Mouse (Mus musculus) MEL-GATA-1-ER (cell line): ENCODE results near the gene BC004004.
A peak's percentile ranks its signal among the peaks of the same experiment; 100 is the strongest.
"Not testable (repeated sequence)": the region's sequence is repeated elsewhere in the genome, so short reads cannot be mapped to it uniquely, and the experiment has no call there.

Experiments used
- DNase-seq: peaks from one replicate; pipeline ENCODE4 v3.0.0-alpha.2; 2012; ENCODE audit warnings: low read depth; ENCODE audit errors: extremely low read depth

Gene BC004004

DNA sequence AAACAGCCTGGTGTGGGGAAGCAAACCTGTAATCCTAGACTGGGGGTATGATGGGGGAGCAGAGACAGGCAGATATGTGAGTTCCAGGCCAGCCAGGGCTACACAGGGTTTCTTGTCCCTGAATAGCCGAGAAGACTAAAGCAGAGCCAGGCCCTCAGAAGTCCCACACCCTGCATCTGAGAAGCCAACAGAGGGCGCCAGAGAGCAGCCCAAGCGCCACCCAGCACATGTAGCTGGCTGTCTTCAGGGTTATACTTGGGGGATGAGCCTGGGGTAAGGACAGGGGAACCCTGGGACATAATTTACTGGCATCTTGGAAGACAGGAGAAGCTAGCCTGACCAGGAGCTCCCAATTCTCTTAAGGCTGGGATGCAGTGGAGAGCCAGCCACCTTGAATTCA is 9.1 kb upstream of the BC004004 start:
- DNase-seq: no peak

DNA sequence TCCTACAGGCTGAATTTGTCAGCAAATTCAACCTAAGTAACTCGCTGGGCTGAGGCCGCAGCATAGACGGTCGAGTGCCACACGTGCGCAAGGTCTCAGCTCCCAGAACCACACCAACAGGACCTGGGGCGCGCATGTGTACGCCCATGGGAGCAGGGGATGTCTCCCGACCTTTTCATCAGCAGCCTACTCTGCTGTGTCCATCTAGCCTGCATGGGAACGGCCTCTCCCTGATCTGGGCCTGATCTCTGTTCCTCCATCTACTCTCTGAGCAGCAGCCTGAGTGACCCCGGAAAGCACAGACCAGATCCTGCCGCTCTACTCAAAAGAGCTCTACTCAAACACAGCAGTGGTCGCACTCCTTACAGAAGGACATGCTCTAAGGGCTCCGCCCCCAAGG is 8.1 kb upstream of the BC004004 start:
- DNase-seq: no peak

DNA sequence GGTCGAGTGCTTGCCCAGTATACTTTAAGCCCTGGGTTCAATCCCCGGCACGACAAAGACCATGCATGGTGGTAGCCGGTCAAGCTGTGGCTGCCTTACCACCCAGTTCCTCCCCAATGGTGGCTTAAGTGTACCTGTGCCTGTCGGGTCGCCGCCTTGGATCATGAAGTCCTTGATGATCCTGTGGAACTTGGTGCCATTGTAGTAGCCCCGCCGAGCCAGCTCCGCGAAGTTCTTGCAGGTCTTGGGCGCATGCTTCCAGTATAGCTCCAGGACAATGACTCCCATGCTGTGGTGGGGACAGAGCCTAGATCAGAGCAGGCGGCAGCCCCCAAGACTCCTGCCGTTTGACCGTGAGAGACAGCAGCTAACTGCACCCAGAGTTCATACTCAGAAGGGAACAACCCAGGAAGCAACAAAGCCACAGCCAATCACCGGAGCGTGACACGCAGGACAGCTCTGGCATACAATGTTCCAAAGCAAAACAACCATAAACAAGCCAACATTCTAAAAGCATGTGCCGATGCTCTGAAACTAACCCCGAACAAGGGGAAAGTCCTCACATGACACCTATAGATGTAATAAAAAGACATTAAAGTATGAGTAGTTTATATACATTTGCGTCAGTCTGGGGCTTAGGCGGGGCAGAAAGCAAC is 6.9 kb upstream of the BC004004 start:
- DNase-seq: no peak

DNA sequence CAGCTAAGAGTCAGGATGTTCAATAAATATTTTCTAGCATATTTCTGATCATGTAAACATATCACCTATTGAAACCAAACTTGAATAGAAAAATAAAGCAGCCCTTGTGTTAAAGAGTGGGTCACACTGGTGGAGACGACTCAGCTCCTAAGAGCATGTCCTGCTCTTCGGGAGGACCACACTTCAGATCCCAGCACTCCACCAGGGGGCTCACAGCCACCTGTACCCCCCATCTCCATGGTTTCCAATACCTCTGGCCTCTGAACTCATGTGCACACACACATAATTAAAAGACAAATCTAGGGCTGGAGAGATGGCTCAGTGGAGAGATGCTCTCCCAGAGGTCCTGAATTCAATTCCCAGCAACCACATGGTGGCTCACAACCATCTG is 6.3 kb upstream of the BC004004 start:
- no peak for DNase-seq

DNA sequence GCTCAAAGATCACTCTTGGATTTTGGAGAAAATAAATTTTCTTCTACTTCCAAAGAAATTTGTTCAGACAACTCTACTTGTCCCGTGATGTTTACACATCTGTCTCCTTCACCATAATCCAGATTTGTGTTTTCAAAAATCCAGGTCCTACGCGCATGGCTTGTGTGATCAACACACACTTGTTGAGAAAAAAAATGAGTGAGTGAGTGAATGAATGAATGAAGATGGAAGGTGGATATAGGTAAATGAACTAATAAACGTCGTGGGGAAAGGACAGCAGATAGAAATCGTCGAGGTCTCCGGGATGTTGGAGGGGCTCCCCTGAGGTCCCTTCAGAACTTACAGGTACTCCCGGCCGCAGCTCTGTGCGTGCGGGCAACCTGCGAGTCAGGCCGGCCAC is 5.2 kb upstream of the BC004004 start:
- DNase-seq: no peak

DNA sequence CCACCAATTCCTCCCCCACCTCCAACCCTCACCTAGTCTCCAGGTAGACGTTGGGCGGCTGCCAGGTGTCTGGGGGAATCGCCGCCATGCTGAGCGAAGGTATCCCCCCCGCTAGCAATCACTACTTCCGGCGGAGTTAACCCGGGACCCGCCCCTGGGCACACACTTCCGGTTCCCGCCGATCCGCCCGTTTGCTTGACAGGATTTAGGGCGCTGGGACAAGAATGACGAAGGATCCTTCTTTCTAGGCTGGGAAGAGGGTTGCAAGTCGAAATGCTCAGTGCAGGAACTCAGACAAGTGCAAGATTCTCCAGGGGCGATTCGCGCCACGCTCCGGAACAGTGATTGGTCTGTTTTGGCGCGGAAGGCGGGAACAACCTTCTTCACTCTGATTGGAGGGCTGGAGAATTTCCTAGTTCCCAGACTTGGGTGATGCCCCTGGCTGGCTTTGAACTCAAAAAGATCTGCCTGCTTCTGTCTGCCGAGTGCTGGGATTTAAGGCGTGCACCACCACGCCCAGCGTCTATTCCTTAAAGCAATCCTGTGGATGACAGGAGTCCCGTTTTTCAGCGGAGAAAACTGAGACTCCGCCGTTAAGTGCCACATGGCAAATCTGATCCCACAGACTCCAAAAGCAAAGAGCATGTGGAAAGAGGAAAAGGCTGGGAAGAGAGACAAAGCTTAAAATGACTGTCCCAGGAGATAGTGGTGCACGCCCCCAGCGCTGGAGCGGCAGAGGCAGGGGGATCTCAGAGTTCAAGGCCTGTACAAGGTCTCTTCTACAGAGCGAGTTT is 4.6 kb upstream of the BC004004 start, which contains the start of gene Ppil1:
Gene Ppil1, minus strand, starts transcription at position 347 of the 794 bp plus-strand sequence.
- DNase-seq: peak; percentile 80

DNA sequence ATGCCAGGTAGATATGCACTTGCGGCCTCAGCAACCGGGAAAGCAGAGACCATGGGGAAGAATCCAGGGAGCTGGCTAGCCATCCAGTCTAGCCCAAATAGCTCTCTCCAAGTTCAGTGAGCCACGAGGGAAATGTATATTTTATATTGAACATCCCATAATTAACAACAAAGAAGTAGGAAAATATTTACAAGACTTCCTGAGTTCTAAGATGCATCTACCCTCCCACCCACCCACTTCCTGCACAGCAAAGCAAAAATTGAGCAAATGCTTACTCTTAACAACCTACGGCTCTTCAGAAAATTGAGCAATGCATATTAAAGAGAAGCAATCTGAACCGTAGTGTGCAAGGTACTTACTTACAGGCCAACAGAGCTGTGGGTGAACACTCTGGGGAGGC is 3.8 kb upstream of the BC004004 start:
- no peak for DNase-seq

DNA sequence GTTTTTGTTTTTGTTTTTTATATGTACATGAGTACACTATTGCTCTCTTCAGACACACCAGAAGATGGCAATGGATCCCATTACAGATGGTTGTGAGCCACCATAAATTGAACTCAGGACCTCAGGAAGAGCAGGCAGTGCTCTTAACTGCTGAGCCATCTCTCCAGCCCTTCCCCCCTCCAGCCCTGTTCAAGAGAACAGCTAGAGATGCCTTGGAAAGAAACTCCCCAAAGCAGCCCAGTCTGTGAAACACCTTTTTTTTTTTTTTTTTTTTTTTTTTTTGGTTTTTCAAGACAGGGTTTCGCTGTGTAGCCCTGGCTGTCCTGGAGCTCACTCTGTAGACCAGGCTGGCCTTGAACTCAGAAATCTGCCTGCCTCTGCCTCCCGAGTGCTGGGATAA is 1.5 kb upstream of the BC004004 start:
- not testable (repeated sequence) for DNase-seq

DNA sequence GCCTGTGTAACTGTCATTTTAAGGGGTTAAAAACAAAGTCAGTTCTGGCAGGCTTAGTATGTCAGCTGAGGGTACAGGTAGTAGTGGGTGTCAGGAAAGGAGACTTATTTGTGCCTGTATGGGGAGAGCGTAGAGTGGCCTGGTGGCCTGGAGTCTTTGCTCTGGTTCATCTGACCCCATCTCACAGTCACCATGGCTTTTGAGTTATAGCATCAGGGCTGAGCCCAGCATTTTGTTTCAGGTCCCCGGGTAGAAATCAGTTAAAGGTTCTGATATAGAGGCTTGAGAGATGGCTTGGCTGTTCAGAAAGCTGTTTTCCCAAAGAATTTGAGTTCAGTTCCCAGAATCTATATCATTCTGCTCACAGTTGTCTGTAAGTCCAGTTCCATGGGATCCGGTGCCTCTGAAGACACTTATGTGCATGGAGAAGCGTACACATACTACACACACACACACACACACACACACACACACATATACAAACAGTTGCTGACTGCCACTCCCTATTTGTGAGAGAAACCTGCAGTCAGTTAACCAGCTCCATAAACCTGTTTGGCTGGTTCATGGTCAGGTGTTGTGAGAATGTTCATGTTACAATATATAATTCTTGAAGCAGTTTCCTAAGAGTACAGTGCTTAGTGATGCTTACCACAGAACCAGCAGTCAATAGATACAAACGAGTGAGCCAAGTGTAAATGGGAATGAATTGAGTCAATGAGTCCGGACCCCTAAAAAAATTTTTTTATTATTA is 482 bp upstream of the BC004004 start:
- DNase-seq: no peak

DNA sequence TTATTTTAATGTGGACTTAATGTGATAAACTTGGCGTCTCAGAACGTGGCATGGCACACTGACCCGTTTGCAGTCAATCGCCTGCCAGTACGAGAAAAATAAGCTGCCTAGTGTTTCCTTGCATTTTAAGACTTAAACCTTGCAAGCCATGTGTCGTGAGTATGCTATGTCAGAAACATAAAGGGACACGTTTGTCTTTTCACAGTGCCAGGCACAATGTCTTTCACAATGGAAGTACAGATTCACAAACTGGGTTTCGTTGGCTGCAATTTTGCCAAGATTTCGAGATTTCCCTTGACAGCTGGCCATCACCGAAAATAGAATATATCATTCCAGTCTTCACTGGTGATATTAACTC is 740 bp downstream of the BC004004 start:
- DNase-seq: no peak

DNA sequence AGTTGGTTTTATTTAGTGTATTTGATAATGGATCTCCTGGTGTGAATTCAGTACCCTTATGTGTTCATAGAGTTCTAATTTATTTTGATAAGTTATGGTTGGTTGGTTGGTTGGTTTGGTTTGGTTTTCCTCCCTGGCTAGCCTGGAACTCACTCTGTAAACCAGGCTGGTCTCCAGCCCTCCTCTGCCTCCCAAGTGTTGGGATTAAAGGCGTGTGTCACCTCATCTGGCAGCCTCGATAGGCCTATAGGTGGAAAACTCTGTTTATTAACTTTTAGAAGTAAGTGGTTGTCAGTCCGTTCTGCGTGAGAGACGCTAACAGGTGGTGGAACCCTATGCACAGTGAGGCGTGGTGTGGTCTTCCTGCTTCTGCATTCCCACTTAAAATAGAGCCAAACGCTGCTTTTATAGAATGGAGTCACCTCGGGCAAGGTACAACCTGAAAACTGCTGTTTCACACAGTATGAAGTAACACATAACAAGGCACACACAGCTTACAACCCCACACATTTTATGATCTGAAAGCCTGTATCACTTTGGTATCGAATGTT is 1.6 kb downstream of the BC004004 start:
- DNase-seq: no peak

DNA sequence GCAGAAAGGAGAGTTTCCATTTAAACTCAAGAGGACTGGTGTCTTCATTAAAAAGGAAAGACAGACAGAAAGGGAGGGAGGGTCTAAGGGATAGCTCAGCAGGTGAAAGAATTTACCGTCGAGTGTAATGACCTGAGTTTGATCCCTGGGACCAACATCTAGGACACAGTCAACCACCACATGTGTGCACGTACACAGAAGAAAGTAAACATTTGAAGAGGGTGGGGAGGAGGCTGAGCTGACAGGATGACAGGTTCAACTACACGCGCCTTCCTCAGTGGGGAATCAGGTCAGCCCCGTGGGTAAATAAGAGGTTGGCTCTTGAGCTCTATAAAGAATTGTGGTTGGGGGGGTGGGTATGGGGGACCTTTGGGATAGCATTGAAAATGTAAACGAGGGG is 4.6 kb downstream of the BC004004 start:
- no peak for DNase-seq

DNA sequence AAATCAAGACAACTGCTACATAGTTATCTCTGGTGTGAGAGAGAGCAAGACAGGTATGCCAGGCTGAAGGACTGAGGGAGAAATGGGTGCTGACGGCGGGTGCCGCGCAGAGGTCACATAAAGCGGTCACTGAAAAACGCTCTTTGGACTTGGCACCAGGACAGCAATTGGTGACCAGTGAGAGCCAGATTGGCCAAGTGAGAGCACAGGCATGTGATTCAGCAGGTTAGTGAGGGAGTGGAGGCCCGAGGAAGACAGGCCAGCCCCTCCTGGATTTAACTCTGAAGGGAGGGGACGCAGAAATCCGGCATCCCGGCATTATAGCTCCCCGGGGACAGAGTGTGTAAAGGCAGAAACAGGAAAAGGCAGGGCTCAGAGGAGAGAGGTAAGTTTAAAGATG is 5.3 kb downstream of the BC004004 start:
- DNase-seq: no peak

DNA sequence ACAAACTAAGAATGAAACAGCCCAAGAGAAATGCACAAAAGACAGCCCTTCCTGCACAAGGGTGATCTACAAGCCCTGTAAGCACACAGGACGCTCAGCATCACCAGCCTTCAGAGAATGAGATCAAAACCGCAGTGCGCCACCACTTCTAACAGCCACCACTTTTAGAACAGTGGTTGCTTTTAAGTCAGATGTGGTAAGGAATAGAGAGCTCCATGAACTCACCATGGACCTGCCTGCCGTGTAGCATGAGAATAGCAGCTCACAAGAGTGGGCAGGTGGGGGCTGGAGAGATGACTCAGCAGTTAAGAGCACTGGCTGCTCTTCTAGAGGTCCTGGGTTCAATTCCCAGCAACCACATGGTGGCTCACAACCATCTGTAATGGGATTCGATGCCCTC is 11.8 kb downstream of the BC004004 start:
- DNase-seq: no peak

DNA sequence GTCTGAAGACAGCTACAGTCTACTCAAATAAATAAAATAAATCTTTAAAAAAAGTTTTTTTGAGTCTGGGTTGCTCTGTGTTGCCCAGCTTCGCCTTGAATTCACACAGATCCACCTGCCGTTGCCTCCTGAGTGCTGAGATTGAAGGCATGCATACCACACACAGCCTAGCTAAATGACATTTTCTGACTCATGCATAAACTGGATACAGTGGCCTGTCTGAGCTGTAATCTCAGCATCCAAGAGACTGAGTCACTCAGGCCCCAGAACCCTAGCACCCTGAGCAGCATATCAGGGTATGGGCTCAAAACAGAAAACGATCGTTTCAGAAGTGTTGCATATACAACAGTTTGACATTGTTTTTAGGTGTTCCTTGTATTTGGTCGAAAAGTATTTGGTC is 13.0 kb downstream of the BC004004 start:
- DNase-seq: no peak

DNA sequence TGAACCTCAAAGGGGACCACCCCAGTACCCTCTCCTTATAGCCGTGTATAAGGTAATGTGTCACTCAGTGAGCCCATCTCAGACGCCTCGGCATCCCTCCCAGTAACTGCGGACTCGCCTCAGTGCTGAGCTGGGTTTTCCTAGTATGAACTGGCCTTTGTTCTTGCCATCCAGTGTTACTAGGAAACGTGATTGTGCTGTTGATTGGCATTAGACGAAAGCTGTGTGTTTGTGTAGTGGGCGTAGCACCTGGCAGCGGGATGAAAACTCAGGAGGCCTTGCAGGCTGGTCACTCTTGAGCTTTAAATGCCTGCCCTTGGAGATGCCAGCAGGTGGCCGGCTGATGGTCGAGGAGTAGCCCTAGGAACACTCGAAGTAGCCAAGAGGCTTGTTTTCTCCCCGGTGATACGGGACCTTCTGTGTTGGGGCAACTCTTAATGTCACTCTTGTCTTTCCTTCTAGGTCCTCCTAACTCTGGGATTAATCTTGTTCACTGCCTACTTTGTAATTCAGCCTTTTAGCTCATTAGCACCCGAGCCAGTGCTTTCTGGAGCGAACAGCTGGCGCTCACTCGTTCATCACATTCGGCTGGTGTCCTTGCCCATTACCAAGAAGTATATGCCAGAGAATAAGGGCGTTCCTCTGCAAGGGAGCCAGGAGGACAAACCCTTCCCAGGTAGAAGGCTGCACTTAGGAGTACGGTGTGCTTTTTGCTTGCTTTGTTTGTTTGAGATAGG is 13.8 kb downstream of the BC004004 start:
- DNase-seq: no peak

DNA sequence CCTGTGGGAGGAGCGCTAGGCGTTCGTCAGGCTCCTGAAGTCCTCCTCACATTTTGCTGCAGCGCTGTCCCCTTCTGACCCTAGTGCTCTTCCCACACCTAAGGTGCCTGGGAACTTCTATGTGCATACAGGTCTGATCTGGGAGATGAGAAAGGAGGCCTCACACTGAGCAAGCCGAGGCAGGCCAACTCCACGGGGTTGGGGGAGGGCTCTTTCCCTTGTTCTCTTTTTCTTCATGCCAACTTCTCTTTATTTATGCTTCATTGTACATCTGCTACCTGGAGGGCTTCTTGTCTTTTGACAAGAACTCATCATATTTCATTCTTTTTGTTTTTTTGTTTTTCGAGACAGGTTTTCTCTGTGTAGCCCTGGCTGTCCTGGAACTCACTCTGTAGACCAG is 23.2 kb downstream of the BC004004 start:
- no peak for DNase-seq

DNA sequence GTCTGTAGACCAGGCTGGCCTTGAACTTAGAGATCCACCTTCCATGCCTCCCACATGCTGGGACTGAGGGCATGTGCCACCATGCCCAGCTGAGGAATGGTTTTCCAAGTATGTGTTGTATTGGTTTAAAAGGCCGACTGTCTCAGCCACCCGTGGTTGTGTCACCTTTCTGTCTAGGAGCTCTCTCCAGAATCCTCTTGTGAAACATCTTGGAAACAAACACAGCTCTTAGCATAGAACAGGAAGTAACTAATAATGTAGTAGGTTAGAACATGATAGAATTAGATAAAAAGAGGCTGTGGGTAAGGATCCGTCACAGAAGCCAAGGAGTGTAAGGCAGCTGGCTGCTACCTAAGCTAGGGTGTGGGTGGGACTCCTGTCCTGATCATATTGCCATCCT is 24.4 kb downstream of the BC004004 start:
- DNase-seq: no peak

DNA sequence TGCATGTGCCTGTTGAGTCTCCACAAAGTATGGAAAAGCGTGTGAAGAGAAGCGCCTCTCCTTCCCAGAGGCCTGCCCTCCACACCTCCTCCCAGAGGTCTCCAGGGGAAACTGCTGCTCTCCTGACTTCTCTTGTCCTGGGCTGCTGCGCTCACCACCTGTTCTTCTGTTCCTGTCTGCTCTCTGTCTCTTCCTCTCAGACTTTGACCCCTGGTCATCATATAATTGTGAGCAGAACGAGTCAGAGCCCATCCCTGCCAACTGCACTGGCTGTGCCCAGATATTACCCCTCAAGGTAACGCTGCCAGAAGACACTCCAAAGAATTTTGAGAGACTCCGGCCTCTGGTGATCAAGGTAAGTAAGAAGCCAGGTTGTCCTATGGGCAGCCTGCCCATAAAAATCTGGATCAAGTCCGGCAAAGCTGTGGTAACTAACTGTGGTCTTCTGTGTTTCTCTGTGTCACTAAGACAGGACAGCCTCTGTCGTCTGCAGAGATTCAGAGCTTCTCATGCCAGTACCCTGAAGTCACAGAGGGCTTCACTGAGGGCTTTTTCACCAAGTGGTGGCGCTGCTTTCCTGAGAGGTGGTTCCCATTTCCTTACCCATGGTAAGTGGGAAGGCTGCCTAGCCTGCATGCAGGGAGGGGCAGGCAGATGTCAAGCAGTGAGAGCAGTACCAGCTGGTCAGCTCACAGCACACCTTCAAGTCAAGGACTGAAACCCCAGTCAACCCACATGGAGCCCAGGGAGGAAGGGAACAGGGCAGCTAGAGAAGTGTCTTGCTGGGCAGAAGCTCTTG is 25.4 kb downstream of the BC004004 start:
- DNase-seq: no peak

DNA sequence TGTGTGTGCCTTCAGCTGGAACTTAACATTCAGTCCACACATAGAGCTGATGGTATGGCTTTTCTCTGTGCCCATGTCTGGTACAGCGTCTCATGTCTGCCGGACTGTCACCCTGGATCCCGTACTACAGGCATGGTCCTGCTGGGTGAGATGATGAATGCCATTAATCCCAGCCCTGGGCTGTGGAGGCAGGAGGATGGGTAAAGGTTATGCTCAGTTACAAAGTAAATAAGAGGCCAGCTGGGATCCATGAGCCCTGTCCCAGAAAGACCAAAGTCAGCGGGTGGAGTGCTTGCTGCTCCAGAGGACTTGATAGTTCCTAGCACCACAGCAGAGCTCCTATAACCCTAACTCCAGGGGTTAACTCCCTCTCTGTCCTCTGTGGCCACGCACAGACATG is 27.2 kb downstream of the BC004004 start:
- DNase-seq: no peak

DNA sequence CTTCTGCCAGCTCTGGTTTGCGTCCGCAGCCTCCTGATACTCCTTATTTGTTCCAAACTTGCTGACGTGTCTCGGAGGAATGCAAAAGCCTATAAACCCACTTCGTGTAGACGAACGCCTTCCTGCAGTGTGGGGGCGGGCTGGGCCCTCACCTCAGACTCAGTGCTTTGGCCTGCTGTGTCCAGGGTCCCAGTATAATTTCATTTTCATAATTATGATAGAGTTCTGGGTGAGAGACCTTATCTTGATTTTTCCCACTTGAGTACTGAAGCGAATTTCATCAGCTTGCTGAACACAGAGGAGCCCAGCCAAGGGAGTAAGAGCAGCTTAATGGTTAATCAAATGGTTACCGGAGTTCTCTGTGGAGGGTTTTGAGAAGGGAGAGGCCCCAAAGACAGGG is 28.7 kb downstream of the BC004004 start:
- DNase-seq: no peak
